Mouse (Mus musculus) heart, postnatal 0 days (tissue): ENCODE measurements at regions not wholly inside any gene's neighbourhood (a gene's known extent, or its start where the extent isn't known, plus 50 kb on each side); places are given as distances from the start of the nearest gene placed in this dataset.

Experiments
- ATAC-seq: fragments of 200-750 bp; cut with Nextera tagmentation; 2 replicates; pipeline ENCODE4 v1.8.0; 2017; ENCODE audit warnings: low read depth, moderate number of reproducible peaks, moderate library complexity; ENCODE audit not compliant: insufficient read depth
- DNase-seq: peaks from one replicate; pipeline ENCODE4 v3.0.0-alpha.2; 2016; ENCODE audit warnings: low spot score
- H3K27ac ChIP-seq: fragments of 300-500 bp; sonication (generic); 2 replicates; pipeline ENCODE4 v1.5.1; 2014; ENCODE audit warnings: low read depth, mild to moderate bottlenecking
- H3K27me3 ChIP-seq: fragments of 300-500 bp; sonication (generic); 2 replicates; pipeline ENCODE4 v1.6.1; 2014; ENCODE audit warnings: low read length, mixed read lengths; ENCODE audit not compliant: control insufficient read depth, insufficient read depth
- H3K36me3 ChIP-seq: fragments of 300-500 bp; sonication (generic); replicated peaks from 2 replicates; pipeline ENCODE4 v1.6.1; 2014; ENCODE audit warnings: low read length, mixed read lengths; ENCODE audit not compliant: control insufficient read depth, insufficient read depth
- H3K4me1 ChIP-seq: fragments of 300-500 bp; sonication (generic); 2 replicates; pipeline ENCODE4 v1.6.1; 2014; ENCODE audit warnings: antibody characterized with exemption; ENCODE audit not compliant: control insufficient read depth, insufficient read depth
- H3K4me2 ChIP-seq: fragments of 300-500 bp; sonication (generic); 2 replicates; pipeline ENCODE4 v1.6.1; 2014; ENCODE audit warnings: low read depth, mild to moderate bottlenecking, low read length, moderate library complexity
- H3K4me3 ChIP-seq: fragments of 300-500 bp; sonication (generic); 2 replicates; pipeline ENCODE4 v1.5.1; 2014; ENCODE audit warnings: low read depth, low read length
- H3K9ac ChIP-seq: fragments of 300-500 bp; sonication (generic); replicated peaks from 2 replicates; pipeline ENCODE4 v1.6.1; 2014; ENCODE audit warnings: low read depth, low read length, mixed read lengths
- H3K9me3 ChIP-seq: fragments of 300-500 bp; sonication (generic); replicated peaks from 2 replicates; pipeline ENCODE4 v1.6.1; 2016; ENCODE audit warnings: low read length; ENCODE audit not compliant: control insufficient read depth
- CTCF ChIP-seq: IDR thresholded peaks from 2 replicates; pipeline ENCODE4 v1.5.1; 2016; ENCODE audit warnings: antibody characterized with exemption, control low read depth, low read depth
- EP300 ChIP-seq: IDR thresholded peaks from 2 replicates; pipeline ENCODE4 v1.6.1; 2016; ENCODE audit warnings: antibody characterized with exemption, low read depth
- WGBS: fragments of 180-500 bp; shearing (Covaris S2); extraction: QIAGEN DNeasy Blood & Tissue Kit; methylation state at CpG from one replicate; pipeline ENCODE4 v1.1.7; 2014; 5-methylcytosine and 5-hydroxymethylcytosine counted together

GRCm38 (mm10) chr13:97375501-97376231, 134.8 kb downstream of the Enc1 start:
- Histone ChIP-seq H3K36me3 (no peaks in the 10 kb centered on the region), H3K4me2 (no peak overlapping the region), H3K27me3 (no peaks in the 10 kb centered on the region; the same call in 1 of the 2 replicates), H3K9me3 (no peaks in the 10 kb centered on the region), H3K4me1 (no peaks in the 10 kb centered on the region), H3K27ac (no peak overlapping the region), H3K9ac (no peak overlapping the region), H3K4me3 (no peak overlapping the region)
- TF ChIP-seq CTCF (no peak), EP300 (no peak)
- no peak for DNase-seq
- 66% methylated on average over 14 of the region's 14 CpGs for WGBS
- no peak for ATAC-seq

DNA sequence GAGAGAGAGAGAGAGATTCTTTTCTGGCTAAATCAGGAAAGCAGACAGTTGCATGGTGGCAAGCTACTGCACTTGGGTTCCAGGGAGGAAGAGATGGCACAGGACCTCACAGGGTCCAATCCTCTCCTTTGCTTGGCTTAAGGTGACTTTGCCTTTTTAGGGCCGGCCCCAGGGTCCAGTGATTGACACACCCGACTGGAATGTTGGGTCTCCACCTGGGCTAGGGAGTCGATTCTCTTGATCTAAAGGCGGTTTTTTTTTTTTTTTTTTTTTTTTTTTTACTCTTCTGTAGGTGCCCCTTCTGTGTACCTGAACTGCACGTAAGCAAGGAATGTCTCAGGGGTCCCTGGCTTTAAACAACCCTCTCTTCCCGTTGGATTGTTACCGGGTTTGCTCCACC, 131.4 kb downstream of the Enc1 start:
- DNase-seq (no peak), ATAC-seq (no peak)
- Histone ChIP-seq H3K27me3 (0 out of 2 replicates have a peak, but pooled peaks cover 4% of the 10 kb centered on the region), H3K4me2 (no peak overlapping the region), H3K36me3 (no peaks in the 10 kb centered on the region), H3K4me1 (no peaks in the 10 kb centered on the region), H3K4me3 (no peak overlapping the region), H3K9me3 (no peaks in the 10 kb centered on the region), H3K27ac (no peak overlapping the region), H3K9ac (no peak overlapping the region)
- 58% methylated on average over 7 of the region's 7 CpGs for WGBS
- TF ChIP-seq CTCF = no peak
- TF ChIP-seq EP300 = no peak

DNA sequence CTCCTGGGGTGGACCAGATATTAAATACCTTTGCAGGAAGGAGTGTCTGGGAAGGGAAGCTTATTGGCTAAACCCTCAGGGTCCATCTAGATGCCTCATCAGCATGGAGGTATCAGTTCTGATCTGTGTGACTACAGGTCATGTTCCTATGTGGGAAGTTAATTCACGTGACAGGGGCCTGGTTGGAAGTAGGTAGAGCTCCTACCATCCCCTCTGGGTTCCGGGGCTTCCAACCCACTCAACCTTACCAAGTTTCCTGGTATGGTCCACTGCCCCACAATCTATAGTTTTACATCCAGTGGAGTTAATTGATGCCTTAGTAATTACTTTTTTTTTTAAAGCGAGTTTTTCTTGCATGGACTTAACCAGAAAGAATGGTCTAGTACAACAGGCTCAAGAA, 130.3 kb downstream of the Enc1 start:
- WGBS = 89% methylated on average over 3 of the region's 3 CpGs
- no peak overlapping the region for H3K27ac ChIP-seq

DNA sequence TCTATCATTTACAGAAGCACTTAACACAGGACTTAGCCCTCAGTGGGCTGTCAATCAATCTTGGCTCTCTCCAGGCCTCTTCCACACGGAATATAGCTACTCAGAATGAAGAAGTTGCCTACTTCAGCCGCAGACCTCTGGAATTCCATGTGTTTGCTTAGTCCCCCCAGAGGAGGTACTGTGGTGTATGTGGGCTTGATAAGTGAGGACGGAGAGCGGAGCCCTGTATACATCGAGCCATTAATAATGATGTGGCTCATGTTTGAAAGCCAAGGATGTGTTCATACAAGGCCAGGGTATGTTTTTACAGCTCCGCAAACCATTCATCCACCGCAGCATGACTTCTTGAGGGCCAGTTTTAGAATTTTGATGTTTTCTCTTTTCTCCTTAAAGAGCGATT, 125.8 kb downstream of the Enc1 start:
- Histone ChIP-seq H3K9me3 (no peaks in the 10 kb centered on the region), H3K4me2 (no peak overlapping the region), H3K36me3 (no peaks in the 10 kb centered on the region), H3K27ac (no peak overlapping the region), H3K9ac (no peak overlapping the region), H3K4me3 (no peak overlapping the region), H3K4me1 (no peaks in the 10 kb centered on the region), H3K27me3 (peaks cover 4% of the 10 kb centered on the region; the same call in 1 of the 2 replicates)
- TF ChIP-seq EP300 (no peak), CTCF (no peak)
- ATAC-seq = no peak
- 79% methylated on average over 8 of the region's 8 CpGs for WGBS
- no peak for DNase-seq

More for the DNA sequence above, 130.3 kb downstream of the Enc1 start:
- H3K36me3 ChIP-seq = no peaks in the 10 kb centered on the region
- H3K27me3 ChIP-seq = 0 out of 2 replicates have a peak, but pooled peaks cover 4% of the 10 kb centered on the region
- no peaks in the 10 kb centered on the region for H3K9me3 ChIP-seq
- DNase-seq (no peak), ATAC-seq (no peak)
- H3K4me3 ChIP-seq = no peak overlapping the region
- no peaks in the 10 kb centered on the region for H3K4me1 ChIP-seq
- TF ChIP-seq CTCF = no peak
- TF ChIP-seq EP300 = no peak
- H3K4me2 ChIP-seq = no peak overlapping the region
- H3K9ac ChIP-seq = no peak overlapping the region

DNA sequence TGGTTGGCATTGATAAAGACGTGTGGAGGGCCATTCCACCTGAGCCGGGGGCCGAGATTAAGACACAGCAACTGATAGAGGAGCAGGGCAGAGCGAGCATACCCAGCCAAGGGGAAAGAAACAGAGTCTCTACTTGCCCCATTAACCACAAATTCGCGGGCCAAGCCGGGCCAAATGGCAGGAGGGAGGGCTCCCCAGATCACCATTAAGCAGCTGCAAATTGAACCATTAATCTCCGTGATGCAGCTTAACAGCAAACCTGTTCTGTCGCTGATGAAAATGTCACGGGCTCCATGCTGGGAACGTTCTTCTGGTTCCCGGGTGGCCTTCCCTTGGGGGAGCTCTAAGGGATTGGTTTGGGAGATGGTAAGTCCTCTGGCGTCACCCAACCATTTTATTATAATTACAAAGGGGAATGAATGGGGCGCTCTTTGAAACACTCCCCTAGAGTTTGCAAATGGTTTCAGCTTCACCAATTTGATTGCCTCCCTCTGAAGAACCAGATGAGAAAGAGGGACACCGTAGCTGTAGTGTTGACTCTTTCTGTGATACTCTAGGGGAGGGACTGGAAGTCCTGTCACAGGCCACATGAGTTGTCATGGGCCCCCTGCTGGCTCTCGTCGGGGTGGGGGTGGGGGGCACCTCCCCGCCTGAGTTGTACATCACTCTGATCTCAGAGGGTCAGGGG, 124.8 kb downstream of the Enc1 start:
- Histone ChIP-seq H3K36me3 (no peaks in the 10 kb centered on the region), H3K4me3 (no peak overlapping the region), H3K27ac (no peak overlapping the region), H3K4me2 (no peak overlapping the region), H3K9ac (no peak overlapping the region), H3K4me1 (no peaks in the 10 kb centered on the region), H3K9me3 (no peaks in the 10 kb centered on the region), H3K27me3 (peaks cover 4% of the 10 kb centered on the region; the same call in 1 of the 2 replicates)
- TF ChIP-seq CTCF = no peak
- no peak for TF ChIP-seq EP300
- WGBS = 44% methylated on average over 18 of the region's 18 CpGs
- DNase-seq (no peak), ATAC-seq (no peak)
